Mouse (Mus musculus) left cerebral cortex, adult 9 months (tissue): ENCODE measurements around the gene Tnfrsf23.
"Not testable (repeated sequence)": the region's sequence is repeated elsewhere in the genome, so short reads cannot be mapped to it uniquely, and the experiment has no call there.

Experiments used
- DNase-seq, 2 experiments: peaks; one replicate each; pipeline ENCODE4 v3.0.0; 2022; ENCODE audit warnings: low spot score in 2 of 2

Gene Tnfrsf23

DNA sequence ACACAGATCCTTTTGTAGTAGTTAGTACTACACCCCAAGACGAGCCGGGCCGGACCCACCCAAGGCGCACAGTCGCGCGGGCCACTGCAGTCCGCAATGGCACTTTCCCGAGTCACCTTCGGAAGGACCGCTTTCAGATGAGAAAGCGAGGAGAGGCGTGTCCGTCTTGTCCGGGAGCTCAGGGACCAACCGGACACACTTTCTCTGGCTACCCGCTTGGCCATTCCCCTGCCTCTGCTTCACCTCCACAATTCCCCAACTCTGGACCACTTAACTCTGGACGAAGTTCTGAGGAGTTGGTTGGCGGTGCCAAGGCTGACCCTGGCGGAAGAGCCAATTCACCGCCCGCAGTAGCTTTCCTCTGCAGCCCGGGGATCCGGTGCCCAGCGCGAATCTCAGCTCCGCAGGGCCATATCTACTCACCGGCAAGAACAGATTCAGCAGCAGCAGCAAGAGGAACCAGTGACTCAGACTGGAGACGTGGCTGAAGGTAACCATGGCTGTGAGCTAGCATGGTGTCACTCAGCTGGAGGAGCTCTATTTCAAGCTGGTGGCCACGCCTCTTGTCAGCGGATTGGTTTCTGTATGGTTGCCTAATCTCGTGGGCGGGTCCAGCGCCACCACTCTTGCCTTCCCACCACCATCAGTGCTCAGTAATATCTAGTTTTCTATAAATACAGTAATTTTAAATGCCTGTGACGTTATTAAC is at the start of gene Tnfrsf23:
Tnfrsf23 (minus strand) TSS at position 514 of the 709 bp plus-strand sequence.
- DNase-seq: peak; percentile 63 to 76

- peak in 1 of 2 experiments; percentile 41 for DNase-seq
Measured at GRCm38 (mm10) chr7:143733746-143734145, 48.1 kb upstream of the Tnfrsf23 start.

DNA sequence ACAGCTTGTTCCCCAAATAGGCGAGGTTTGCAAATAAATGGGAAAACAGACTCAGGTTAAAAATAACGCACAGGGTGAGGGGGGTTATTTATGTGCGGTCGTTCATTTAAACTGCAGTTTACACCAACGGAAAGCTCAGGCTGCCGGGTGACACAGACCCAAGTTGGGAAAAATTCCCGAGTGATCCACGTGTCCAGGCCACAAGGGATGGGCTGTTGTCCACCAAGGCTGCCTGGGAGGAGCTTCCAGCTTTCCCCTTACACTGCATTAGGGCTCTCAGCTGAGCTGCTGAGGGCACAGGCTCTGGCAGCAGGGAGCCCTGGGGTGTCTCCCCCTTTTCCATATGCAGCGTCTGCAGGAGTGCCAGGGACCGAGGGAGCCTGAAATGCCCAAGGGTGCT is 44.2 kb upstream of the Tnfrsf23 start:
- no peak for DNase-seq

GRCm38 (mm10) chr7:143726396-143726795 is 40.7 kb upstream of the Tnfrsf23 start:
- DNase-seq: no peak

GRCm38 (mm10) chr7:143723841-143724240 is 38.2 kb upstream of the Tnfrsf23 start:
- no peak for DNase-seq

DNA sequence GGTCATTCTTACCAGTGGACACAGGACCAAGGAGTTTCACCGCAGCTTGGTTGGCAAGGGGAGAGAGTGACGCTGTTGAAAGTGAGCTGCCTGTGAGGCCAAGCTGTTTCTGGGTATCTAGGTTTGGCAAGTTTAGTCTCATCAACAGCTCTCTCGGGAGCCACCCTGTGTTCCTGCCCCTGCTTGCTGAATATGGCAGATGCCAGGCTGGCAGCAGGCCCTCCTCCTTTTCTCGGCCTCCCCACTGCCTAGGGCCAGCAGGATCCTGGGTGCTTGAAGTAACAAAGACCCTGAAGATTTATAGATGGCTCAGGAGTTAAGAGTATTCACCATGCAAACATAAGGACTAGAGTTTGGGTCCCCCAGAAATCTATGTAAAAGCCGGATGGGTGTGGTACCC is 37.0 kb upstream of the Tnfrsf23 start:
- no peak for DNase-seq

DNA sequence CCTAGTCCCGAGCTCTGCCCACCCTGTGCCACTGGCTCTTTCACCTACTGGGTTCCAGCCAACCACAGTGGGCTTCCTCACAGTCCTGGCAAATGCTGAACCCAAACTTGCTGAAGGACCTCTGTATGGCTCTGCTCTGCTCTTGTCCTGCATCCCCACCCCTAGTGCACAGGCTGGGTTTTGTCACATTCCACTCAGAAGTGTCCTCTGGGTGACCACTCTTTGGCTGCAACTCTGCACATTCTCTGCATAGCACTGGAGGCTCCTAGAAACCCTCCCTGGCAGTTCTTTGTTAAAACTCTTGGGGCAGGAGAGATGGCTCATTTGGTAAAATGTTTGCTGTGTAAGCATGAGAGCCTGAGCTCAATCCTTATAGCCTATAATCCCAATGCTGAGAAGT is 32.1 kb upstream of the Tnfrsf23 start:
- DNase-seq: no peak

DNA sequence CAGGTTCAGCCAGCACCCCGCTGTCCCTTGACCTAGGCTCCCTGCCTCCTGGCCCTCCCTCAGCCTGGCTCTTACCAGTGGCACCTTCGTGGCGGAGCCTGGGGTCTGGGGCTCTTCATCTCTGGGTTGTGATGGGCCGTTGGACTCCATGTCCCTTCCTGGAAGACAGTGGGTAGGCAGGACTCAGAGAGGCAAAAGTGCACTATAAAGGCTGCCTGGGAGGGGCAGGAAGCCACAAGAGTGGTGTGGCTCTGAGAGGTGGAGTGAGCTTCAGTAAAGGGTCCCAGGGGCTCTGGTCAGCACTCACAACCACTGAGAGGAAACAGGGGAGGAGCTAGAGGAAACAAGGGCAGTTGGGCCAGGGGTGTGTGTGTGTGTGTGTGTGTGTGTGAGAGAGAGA is 27.7 kb upstream of the Tnfrsf23 start:
- DNase-seq: no peak

GRCm38 (mm10) chr7:143712771-143713348 is 27.2 kb upstream of the Tnfrsf23 start:
- DNase-seq: no peak

DNA sequence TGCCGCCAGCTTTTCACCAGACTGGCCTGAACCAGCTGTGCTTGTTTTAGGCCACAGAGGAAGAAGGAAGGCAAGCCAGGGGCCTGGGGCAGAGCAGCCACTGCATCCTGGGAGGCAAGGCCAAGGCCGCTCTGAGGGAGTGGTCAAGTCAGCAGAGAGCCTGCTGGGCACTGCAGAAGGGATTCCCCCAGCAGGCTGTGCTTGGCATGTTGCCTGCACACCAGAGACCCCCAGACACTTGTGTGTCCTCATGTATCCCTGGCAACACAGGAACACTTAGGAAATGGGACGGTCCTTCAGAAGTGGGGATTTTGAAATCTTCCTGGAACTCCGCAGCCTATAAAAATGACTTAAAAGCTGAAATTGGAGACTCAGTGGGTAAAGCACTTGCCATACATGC is 26.4 kb upstream of the Tnfrsf23 start:
- no peak for DNase-seq

- DNase-seq: no peak
Measured at GRCm38 (mm10) chr7:143711381-143711780, 25.7 kb upstream of the Tnfrsf23 start.

DNA sequence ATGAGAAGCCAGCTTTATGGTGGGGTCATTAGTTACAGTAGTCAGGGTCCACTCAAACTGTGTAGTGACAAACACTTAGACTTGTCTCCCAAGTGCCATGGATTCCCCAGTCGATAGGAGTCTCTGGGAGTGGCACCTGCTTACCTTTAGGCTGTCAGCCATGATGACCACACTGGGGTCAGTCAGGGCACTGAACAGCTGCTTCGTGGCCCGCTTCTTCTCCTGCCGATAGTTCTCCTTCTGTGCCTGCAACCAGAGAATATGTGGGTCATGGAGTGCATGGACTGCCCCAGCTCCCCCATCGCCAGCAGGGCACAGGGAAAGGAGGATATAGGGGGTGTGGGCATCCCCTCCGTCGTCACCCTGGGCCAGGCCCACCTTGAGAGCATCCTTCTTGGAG is 23.7 kb upstream of the Tnfrsf23 start:
- DNase-seq: no peak

DNA sequence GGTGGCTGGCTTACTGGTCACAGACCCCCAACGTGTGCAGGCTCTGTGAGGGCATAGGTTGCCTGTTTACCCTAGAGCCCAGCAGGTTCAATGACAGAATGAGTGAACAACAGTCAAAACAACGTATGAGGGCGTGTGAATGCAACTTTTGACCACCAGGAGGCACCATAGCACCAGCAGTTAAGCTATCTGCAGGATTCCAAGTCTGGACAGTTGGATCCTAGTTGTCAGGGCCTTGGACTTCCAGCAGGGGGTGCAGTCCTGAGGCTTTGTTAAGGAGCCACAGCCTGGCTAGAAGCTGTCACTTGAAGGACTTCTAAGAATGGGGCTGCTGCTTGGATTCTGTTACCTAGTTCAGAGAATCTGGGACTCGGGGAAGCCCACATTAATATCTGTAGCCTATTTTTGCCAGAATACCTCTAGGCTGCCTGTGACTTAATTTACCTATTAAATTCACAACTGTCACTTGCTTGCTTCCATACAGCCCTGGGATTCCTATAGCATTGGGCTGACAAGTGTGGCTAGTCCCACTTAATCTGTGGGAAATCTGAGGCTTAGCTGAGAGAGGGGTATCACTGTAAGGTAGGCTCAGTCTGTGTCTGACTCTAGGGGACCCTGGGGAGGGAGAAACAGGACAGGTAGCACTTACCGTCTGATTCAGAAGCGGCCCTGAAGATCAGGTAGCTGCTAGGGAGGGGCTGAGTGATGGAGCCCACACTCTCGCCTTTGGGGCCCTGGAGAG is 21.2 kb upstream of the Tnfrsf23 start:
- DNase-seq: peak; percentile 68 to 95

DNA sequence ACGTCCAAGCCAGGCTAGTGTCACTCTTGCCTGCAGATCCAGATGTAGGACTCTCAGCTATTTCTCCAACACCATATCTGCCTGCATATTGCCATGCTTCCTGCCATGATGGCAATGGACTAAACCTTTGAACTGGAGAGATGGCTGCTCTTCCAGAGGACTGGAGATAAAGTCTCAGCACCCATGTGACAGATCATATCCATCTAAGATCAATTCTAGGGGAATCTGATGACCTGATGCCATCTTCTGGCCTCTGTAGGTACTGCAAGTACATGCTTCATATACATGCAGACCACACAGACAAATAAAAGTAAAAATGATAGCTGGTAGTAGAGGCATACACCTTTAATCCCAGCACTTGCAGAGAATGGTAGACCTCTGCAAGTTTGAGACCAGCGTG is 10.5 kb upstream of the Tnfrsf23 start:
- peak in 1 of 2 experiments; percentile 33 for DNase-seq

GRCm38 (mm10) chr7:143694550-143694949 is 8.9 kb upstream of the Tnfrsf23 start:
- no peak for DNase-seq

DNA sequence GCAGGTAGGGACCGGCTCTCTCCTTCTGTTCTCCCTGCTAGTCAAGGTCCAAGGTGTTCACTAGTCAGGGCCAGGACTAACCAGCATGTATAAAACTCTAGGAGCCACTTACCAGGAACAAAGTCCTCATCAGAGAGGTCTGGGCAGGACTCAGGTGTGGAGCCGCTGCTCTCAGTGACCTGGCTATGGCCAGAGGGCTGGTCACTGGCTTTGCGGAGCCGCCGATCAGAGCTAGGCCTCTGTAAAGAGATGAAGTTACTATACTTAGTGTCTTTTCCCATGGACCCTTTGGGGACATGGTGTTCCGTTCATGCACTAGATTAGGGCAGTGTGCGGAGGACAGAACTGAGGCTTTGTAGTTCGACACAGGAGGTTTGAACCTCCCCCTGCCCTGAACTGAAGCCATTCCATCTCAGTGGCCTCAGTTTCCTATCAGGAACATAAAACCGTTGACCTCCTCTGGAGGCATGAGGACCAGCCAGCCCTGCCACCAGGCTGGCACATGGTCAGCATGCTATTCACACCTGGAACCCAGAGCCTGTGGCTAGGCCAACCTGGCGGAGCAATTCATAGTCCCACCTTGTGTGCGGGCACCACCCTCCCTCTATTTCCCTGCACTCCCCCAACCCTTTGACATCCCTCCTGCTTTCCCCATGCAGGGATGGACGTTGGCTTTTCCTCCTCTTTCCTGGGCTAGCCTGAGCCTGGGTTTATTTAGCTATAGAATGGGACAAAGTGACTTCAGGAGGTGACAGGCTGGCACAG is 7.3 kb upstream of the Tnfrsf23 start:
- no peak for DNase-seq

DNA sequence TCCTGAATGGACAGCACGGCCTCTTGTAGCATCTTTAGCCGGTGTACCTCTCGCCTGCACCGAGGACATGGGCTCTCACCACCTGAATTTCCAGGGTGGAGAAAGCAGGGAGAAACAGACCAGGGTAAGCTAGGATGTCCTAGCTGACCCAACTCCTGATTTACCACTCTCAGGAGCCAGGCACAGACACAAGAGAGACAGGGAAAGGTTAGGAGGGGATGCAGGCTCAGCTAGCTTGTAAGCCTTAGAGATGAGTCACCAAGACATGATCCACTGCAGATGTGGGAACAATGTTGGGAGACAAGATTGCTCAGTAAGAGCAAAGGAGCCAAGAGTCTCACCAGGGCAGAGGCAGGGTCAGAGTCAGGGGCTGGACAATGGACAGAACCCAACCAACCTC is 6.2 kb upstream of the Tnfrsf23 start:
- DNase-seq: no peak

GRCm38 (mm10) chr7:143691181-143691580 is 5.5 kb upstream of the Tnfrsf23 start:
- no peak for DNase-seq

- DNase-seq: no peak
Measured at GRCm38 (mm10) chr7:143689946-143690345, 4.3 kb upstream of the Tnfrsf23 start.

GRCm38 (mm10) chr7:143689481-143689880 is 3.8 kb upstream of the Tnfrsf23 start:
- DNase-seq: no peak

GRCm38 (mm10) chr7:143686676-143687075 is 1.0 kb upstream of the Tnfrsf23 start:
- not testable (repeated sequence) for DNase-seq

DNA sequence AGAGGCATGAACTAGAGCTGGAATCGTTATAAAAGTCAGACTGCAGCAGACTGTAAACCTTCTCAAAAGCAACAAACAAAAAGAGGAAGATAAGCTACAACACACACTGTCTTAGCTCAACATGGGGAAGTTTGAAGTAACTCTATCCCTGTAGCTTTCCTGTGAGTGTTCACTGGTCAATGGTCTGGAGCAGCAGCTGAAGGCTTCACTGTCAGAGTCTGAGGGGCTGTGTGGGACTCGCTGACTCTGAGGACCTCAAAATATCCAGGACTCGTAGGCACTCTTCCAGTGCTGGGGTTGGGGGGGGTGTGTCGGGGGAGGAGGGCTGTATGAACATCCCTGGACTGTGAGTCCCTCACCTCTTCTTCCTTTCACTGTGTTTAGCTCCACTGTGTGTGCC is 519 bp upstream of the Tnfrsf23 start:
- DNase-seq: not testable (repeated sequence)
